Mouse (Mus musculus) frontal cortex, postnatal 14 days (tissue): ENCODE data around the gene Gm38392.
A peak's percentile ranks its signal among the peaks of the same experiment; 100 is the strongest.

Source experiments
- DNase-seq, 2 experiments: peaks; one replicate each; pipeline ENCODE4 v3.0.0; 2022; ENCODE audit warnings: low spot score in 2 of 2

The Gm38392 gene

GRCm38 (mm10) chr3:88235616-88236015, 51.4 kb downstream of the Gm38392 start:
- DNase-seq = peak; percentile 3 to 6

- peak in 1 of 2 experiments; percentile 14 for DNase-seq
Measured at GRCm38 (mm10) chr3:88235216-88235615, 51.8 kb downstream of the Gm38392 start.

GRCm38 (mm10) chr3:88234041-88234440, 53.0 kb downstream of the Gm38392 start:
- DNase-seq = peak in 1 of 2 experiments; percentile 6

- peak in 1 of 2 experiments; percentile 13 for DNase-seq
Measured at GRCm38 (mm10) chr3:88232851-88233649, 54.0 kb downstream of the Gm38392 start.

- peak in 1 of 2 experiments; percentile 83 for DNase-seq
Measured at GRCm38 (mm10) chr3:88232301-88232702, 54.7 kb downstream of the Gm38392 start.

- no peak for DNase-seq
Measured at GRCm38 (mm10) chr3:88231061-88231641, 55.9 kb downstream of the Gm38392 start.

- no peak for DNase-seq
Measured at GRCm38 (mm10) chr3:88230262-88231047, 56.6 kb downstream of the Gm38392 start.

GRCm38 (mm10) chr3:88229526-88229925, 57.5 kb downstream of the Gm38392 start:
- DNase-seq = no peak

GRCm38 (mm10) chr3:88228906-88229305, 58.1 kb downstream of the Gm38392 start:
- DNase-seq = no peak

GRCm38 (mm10) chr3:88227976-88228375, 59.0 kb downstream of the Gm38392 start:
- no peak for DNase-seq

GRCm38 (mm10) chr3:88227260-88227659, 59.8 kb downstream of the Gm38392 start:
- DNase-seq = no peak

GRCm38 (mm10) chr3:88226101-88226845, 60.7 kb downstream of the Gm38392 start:
- DNase-seq = no peak

GRCm38 (mm10) chr3:88224929-88225328, 62.1 kb downstream of the Gm38392 start:
- no peak for DNase-seq

GRCm38 (mm10) chr3:88222446-88222845, 64.6 kb downstream of the Gm38392 start:
- no peak for DNase-seq

- peak; percentile 71 to 83 for DNase-seq
Measured at GRCm38 (mm10) chr3:88221519-88222390, 65.3 kb downstream of the Gm38392 start.

- DNase-seq = no peak
Measured at GRCm38 (mm10) chr3:88220842-88221241, 66.2 kb downstream of the Gm38392 start.

- no peak for DNase-seq
Measured at GRCm38 (mm10) chr3:88219940-88220339, 67.1 kb downstream of the Gm38392 start.

- DNase-seq = no peak
Measured at GRCm38 (mm10) chr3:88217679-88218078, 69.3 kb downstream of the Gm38392 start.

GRCm38 (mm10) chr3:88216534-88217326, 70.3 kb downstream of the Gm38392 start:
- no peak for DNase-seq

GRCm38 (mm10) chr3:88216116-88216515, 70.9 kb downstream of the Gm38392 start:
- DNase-seq = no peak
